Mouse (Mus musculus): ENCODE measurements around the gene Ifna6.
A peak's percentile ranks its signal among the peaks of the same experiment; 100 is the strongest.
"Not testable (repeated sequence)": the region's sequence is repeated elsewhere in the genome, so short reads cannot be mapped to it uniquely, and the experiment has no call there.

The Ifna6 gene

DNA sequence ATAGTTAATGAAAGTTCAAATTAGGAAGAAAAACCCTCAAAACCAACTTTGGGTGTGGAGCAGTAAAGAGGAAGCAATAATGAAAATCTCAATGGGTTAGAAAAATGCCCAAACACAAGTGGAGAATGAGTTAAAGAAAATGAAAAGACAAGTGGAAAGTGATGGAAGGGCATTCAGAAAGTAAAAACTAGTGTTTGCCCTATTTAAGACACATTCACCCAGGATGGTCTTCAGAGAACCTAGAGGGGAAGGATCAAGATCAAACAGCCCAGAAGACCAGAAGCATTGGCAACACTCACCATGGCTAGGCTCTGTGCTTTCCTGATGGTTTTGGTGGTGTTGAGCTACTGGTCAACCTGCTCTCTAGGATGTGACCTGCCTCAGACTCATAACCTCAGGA lies at the start of gene Ifna6:
Gene Ifna6, plus strand, starts transcription at position 301 of the 400 bp plus-strand sequence.
- DNase-seq: not testable (repeated sequence)

DNA sequence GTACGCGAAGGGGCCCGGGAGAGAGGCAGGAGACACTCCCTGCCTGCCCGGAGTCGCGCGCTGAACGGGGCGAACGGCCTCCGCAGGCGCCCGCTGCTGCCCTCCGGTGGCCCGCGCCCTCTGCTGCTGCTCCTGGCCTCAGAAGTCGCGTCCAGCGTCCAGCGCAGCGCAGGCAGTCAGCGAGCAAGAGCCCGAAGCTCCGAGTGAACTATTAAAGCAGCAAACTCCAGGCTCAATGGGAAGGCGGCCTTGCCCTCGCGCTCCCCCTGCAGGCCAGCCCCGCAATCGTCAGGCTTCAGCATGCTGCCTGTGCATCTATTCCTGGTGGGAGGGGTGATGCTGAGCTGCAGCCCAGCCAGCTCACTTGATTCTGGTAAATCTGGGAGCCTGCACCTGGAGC lies 47.7 kb upstream of the Ifna6 start, which contains the start of gene Gm13272:
Gene Gm13272, plus strand, starts transcription at position 301 of the 400 bp plus-strand sequence.
- not testable (repeated sequence) for DNase-seq

DNA sequence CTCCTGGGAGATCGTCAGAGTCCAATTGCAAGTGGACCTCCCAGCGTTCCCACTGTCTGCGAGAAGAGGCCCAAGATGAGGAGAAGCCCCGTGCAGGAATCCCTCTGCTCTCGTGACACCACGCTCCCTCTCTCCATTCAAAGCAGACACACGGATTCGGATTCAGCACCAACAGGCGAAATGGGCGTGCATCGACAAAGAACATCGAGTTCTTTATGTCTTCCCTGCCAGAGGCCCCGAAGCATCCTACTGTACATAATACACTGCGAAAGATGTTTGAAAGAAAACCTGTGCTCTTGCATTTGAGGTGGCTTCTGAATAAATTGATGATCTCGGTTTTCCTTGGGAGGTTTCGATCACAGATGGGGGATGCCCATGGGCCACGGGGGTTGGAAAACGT lies 46.9 kb upstream of the Ifna6 start:
- peak; percentile 15 for DNase-seq

DNA sequence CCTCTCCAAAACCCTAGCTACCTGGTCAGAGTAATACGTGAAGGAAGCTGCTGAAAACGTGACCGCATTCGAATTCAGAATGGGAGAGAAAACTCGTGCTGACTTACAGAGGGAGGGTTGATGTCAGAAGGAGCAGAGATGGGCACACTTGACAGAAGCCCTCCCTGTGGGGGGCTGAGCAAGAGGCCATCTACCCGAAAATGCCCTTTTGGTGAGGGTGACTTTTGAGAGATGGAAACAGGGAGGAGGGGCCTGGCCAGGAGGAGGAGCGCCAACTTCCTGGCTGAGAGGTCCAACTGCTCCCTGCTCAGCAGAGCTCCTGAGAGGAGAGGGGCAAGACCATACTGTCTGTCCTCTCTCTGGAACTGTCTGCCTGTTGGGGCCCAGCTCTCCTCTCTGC lies 45.4 kb upstream of the Ifna6 start, which contains the start of gene Ifnz:
Gene Ifnz, plus strand, starts transcription at position 301 of the 400 bp plus-strand sequence.
- not testable (repeated sequence) for DNase-seq

DNA sequence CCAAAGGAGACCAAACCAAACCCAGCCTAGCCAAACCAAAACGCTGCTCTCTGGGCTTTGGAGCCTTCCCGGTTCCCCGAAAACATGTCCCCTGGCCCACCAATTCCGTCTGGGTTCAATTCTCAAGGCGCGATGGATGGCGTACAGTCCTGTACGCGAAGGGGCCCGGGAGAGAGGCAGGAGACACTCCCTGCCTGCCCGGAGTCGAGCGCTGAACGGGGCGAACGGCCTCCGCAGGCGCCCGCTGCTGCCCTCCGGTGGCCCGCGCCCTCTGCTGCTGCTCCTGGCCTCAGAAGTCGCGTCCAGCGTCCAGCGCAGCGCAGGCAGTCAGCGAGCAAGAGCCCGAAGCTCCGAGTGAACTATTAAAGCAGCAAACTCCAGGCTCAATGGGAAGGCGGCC lies 44.9 kb upstream of the Ifna6 start:
- DNase-seq: peak; percentile 13

DNA sequence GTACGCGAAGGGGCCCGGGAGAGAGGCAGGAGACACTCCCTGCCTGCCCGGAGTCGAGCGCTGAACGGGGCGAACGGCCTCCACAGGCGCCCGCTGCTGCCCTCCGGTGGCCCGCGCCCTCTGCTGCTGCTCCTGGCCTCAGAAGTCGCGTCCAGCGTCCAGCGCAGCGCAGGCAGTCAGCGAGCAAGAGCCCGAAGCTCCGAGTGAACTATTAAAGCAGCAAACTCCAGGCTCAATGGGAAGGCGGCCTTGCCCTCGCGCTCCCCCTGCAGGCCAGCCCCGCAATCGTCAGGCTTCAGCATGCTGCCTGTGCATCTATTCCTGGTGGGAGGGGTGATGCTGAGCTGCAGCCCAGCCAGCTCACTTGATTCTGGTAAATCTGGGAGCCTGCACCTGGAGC lies 41.8 kb upstream of the Ifna6 start, which contains the start of gene Gm13276:
Gene Gm13276, plus strand, starts transcription at position 301 of the 400 bp plus-strand sequence.
- DNase-seq: not testable (repeated sequence)

DNA sequence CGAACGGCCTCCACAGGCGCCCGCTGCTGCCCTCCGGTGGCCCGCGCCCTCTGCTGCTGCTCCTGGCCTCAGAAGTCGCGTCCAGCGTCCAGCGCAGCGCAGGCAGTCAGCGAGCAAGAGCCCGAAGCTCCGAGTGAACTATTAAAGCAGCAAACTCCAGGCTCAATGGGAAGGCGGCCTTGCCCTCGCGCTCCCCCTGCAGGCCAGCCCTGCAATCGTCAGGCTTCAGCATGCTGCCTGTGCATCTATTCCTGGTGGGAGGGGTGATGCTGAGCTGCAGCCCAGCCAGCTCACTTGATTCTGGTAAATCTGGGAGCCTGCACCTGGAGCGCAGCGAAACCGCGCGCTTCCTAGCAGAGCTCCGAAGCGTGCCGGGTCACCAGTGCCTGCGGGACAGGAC lies 38.8 kb upstream of the Ifna6 start, which contains the start of gene Gm13277:
Gene Gm13277, plus strand, starts transcription at position 231 of the 400 bp plus-strand sequence.
- peak; percentile 84 for DNase-seq

DNA sequence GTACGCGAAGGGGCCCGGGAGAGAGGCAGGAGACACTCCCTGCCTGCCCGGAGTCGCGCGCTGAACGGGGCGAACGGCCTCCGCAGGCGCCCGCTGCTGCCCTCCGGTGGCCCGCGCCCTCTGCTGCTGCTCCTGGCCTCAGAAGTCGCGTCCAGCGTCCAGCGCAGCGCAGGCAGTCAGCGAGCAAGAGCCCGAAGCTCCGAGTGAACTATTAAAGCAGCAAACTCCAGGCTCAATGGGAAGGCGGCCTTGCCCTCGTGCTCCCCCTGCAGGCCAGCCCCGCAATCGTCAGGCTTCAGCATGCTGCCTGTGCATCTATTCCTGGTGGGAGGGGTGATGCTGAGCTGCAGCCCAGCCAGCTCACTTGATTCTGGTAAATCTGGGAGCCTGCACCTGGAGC lies 36.0 kb upstream of the Ifna6 start, which contains the start of gene Gm13278:
Gene Gm13278, plus strand, starts transcription at position 301 of the 400 bp plus-strand sequence.
- DNase-seq: not testable (repeated sequence)

DNA sequence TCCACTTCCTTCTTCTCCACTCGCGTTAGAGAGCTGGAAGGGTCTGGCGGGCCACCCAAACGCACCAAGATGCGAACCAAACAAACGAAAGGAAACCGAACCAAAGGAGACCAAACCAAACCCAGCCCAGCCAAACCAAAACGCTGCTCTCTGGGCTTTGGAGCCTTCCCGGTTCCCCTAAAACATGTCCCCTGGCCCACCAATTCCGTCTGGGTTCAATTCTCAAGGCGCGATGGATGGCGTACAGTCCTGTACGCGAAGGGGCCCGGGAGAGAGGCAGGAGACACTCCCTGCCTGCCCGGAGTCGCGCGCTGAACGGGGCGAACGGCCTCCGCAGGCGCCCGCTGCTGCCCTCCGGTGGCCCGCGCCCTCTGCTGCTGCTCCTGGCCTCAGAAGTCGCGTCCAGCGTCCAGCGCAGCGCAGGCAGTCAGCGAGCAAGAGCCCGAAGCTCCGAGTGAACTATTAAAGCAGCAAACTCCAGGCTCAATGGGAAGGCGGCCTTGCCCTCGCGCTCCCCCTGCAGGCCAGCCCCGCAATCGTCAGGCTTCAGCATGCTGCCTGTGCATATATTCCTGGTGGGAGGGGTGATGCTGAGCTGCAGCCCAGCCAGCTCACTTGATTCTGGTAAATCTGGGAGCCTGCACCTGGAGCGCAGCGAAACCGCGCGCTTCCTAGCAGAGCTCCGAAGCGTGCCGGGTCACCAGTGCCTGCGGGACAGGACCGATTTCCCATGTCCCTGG lies 33.1 kb upstream of the Ifna6 start, which contains the start of gene Gm13275:
Gene Gm13275, plus strand, starts transcription at position 552 of the 740 bp plus-strand sequence.
- peak; percentile 50 for DNase-seq

DNA sequence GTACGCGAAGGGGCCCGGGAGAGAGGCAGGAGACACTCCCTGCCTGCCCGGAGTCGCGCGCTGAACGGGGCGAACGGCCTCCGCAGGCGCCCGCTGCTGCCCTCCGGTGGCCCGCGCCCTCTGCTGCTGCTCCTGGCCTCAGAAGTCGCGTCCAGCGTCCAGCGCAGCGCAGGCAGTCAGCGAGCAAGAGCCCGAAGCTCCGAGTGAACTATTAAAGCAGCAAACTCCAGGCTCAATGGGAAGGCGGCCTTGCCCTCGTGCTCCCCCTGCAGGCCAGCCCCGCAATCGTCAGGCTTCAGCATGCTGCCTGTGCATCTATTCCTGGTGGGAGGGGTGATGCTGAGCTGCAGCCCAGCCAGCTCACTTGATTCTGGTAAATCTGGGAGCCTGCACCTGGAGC lies 30.1 kb upstream of the Ifna6 start, which contains the start of gene Gm13279:
Gene Gm13279, plus strand, starts transcription at position 301 of the 400 bp plus-strand sequence.
- DNase-seq: not testable (repeated sequence)

DNA sequence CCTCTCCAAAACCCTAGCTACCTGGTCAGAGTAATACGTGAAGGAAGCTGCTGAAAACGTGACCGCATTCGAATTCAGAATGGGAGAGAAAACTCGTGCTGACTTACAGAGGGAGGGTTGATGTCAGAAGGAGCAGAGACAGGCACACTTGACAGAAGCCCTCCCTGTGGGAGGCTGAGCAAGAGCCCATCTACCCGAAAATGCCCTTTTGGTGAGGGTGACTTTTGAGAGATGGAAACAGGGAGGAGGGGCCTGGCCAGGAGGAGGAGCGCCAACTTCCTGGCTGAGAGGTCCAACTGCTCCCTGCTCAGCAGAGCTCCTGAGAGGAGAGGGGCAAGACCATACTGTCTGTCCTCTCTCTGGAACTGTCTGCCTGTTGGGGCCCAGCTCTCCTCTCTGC lies 27.9 kb upstream of the Ifna6 start, which contains the start of gene Gm13285:
Gene Gm13285, plus strand, starts transcription at position 301 of the 400 bp plus-strand sequence.
- not testable (repeated sequence) for DNase-seq

DNA sequence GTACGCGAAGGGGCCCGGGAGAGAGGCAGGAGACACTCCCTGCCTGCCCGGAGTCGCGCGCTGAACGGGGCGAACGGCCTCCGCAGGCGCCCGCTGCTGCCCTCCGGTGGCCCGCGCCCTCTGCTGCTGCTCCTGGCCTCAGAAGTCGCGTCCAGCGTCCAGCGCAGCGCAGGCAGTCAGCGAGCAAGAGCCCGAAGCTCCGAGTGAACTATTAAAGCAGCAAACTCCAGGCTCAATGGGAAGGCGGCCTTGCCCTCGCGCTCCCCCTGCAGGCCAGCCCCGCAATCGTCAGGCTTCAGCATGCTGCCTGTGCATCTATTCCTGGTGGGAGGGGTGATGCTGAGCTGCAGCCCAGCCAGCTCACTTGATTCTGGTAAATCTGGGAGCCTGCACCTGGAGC lies 24.3 kb upstream of the Ifna6 start, which contains the start of gene Gm13287:
Gene Gm13287, plus strand, starts transcription at position 301 of the 400 bp plus-strand sequence.
- not testable (repeated sequence) for DNase-seq

DNA sequence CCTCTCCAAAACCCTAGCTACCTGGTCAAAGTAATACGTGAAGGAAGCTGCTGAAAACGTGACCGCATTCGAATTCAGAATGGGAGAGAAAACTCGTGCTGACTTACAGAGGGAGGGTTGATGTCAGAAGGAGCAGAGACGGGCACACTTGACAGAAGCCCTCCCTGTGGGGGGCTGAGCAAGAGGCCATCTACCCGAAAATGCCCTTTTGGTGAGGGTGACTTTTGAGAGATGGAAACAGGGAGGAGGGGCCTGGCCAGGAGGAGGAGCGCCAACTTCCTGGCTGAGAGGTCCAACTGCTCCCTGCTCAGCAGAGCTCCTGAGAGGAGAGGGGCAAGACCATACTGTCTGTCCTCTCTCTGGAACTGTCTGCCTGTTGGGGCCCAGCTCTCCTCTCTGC lies 22.0 kb upstream of the Ifna6 start, which contains the start of gene Gm13288:
Gene Gm13288, plus strand, starts transcription at position 301 of the 400 bp plus-strand sequence.
- not testable (repeated sequence) for DNase-seq

DNA sequence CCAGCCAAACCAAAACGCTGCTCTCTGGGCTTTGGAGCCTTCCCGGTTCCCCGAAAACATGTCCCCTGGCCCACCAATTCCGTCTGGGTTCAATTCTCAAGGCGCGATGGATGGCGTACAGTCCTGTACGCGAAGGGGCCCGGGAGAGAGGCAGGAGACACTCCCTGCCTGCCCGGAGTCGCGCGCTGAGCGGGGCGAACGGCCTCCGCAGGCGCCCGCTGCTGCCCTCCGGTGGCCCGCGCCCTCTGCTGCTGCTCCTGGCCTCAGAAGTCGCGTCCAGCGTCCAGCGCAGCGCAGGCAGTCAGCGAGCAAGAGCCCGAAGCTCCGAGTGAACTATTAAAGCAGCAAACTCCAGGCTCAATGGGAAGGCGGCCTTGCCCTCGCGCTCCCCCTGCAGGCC lies 21.5 kb upstream of the Ifna6 start:
- DNase-seq: peak; percentile 53

DNA sequence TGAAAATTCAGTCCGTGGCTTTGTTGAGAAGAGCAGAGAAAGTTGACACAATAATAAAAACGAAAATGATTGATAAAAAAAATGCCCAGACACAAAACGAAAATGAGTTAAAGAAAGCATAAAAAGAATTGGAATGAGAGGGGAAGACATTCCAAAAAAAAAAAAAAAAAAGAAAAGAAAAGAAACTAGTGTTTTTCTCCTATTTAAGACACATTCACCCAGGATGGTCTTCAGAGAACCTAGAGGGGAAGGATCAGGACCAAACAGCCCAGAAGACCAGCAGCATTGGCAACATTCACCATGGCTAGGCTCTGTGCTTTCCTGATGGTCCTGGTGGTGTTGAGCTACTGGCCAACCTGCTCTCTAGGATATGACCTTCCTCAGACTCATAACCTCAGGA lies 11.3 kb upstream of the Ifna6 start, which contains the start of gene Ifna7:
Gene Ifna7, plus strand, starts transcription at position 301 of the 400 bp plus-strand sequence.
- DNase-seq: no peak

DNA sequence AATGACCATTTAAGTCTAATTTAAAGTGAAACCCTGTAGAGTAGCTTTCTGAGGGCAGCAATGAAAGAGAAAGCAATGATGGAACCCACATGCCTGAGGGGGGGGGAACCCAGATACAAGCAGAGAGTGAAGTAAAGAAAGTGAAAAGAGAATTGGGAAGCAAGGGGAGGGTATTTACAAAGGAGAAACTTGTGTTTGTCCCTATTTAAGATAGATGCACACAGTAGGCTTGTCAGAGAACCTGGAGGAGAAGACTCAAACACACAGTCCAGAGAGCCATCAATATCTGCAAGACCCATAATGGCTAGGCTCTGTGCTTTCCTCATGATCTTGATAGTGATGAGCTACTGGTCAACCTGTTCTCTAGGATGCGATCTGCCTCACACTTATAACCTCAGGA lies 7.6 kb upstream of the Ifna6 start, which contains the start of gene Ifna11:
Gene Ifna11, plus strand, starts transcription at position 301 of the 400 bp plus-strand sequence.
- DNase-seq: no peak

DNA sequence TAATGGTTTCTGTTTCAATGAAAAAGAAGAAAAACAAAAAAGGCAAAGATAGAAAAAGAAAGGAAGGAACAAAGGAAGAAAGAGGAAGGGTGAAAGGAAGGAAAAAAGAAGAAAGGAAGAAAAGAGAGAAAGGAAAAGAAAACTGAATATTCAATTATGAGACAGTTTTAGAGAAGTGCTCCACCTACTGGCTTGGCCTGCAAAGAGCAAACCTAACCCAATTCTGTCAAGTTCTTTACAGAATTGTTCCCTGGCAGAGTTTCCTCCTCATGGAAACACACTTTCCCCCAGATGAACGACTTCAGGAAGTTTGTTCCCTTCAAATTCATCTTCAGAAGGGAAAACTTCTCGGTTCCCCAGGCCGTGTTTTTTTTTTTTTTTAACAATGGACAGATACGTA lies 4.2 kb upstream of the Ifna6 start:
- DNase-seq: peak; percentile 31

DNA sequence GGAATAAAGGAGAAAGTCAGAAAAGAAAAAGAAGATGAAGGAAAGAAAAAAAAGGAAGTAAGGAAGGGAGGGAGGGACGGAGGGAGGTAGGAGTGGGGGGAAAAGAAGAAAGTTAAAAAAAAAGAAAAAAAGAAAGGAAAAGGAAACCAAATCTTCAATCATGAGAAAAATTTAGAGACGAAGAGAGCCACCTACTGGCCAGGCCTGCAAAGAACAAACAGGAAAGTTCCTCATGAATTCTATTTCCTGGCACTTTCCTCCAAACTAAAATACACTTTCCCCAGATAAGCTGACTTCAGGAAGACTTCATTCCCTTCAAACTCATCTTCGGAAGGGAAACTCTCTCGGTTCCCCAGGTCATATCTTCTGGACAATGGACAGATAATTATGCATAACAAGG lies 3.3 kb downstream of the Ifna6 start:
- peak; percentile 43 for DNase-seq

DNA sequence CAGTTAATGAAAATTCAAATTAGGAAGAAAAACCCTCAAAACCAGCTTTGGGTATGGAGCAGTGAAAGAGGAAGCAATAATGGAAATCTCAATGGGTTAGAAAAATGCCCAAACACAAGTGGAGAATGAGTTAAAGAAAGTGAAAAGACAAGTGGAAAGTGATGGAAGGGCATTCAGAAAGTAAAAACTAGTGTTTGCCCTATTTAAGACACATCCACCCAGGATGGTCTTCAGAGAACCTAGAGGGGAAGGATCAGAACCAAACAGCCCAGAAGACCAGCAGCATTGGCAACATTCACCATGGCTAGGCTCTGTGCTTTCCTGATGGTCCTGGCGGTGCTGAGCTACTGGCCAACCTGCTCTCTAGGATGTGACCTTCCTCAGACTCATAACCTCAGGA lies 8.0 kb downstream of the Ifna6 start, which contains the start of gene Ifna5:
Gene Ifna5, plus strand, starts transcription at position 301 of the 400 bp plus-strand sequence.
- DNase-seq: not testable (repeated sequence)

DNA sequence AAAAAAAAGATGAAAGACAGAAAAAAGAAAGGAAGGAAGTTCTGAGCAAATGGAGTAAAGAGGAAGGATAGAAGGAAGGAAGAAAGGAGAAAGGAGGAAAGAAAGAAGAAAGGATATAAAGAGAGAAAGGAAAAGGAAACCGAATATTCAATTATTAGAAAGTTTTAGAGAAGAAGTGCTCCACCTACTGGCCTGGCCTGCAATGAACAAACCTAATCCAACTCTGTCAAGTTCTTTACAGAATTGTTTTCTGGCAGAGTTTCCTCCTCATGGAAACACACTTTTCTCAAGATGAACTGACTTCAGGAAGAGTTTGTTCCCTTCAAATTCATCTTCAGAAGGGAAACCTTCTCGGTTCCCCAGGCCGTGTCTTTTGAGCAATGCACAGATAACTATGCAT lies 11.6 kb downstream of the Ifna6 start:
- DNase-seq: peak; percentile 15

DNA sequence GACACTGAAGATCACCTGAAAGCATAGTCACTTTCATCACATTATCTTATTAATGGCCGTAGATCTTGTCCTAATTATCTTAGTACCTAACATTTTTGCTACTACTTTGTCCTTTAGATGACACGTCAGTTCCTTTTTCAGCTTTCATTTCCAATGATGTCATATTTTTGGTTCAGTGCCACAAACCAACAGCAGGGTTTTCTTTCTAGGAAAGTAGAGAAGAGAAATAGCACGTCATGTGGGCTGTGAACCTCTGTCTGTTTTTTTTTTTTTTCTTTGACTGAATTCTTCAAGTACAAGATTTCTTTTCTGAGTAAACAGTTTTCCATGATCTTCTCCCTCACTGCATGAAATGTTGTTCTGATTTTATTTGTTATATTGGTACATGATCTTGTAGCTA lies 12.8 kb downstream of the Ifna6 start:
- DNase-seq: no peak

DNA sequence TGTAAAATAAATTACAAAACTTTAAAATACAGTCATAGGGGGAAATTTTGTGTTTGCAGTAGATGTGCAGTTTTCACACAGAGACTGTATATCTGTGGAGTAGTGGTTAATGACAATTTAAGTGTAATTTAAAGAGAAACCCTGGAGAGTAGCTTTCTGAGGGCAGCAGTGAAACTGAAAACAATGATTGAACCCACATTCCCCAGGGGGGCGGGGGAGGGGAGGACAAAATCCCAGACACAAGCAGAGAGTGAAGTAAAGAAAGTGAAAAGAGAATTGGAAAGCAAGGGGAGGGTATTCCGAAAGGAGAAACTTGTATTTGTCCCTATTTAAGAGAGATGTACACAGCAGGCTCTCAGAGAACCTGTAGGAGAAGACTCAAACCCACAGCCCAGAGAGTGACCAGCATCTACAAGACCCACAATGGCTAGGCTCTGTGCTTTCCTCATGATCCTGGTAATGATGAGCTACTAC lies 14.3 kb downstream of the Ifna6 start, which contains the start of gene Ifna4:
Gene Ifna4, plus strand, starts transcription at position 424 of the 474 bp plus-strand sequence.
- no peak for DNase-seq

DNA sequence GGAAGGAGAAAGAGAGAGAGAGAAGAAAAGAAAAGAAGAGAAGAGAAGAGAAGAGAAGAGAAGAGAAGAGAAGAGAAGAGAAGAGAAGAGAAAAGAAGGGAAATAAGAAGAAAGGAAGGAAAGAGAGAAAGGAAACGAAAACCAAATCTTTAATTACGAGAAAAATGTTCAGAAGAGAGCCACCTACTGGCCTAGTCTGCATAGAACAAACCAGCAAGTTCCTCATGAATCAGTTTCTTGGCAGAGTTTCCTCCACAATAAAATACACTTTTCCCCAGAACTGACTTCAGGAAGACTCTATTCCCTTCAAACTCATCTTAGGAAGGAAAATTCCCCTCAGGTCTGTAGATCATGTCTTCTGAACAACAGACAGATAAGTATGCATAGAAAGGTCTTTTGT lies 18.1 kb downstream of the Ifna6 start:
- no peak for DNase-seq
